Mouse (Mus musculus) midbrain, embryonic 12.5 days (tissue): ENCODE results near the gene Col6a6. TPM values are rescaled to one million over a fixed set of nuclear protein-coding genes. Genes with fewer than 3 reads are reported as not detected.

Experiments
- ATAC-seq: fragments of 200-750 bp; cut with Nextera tagmentation; 2 replicates; pipeline ENCODE4 v1.8.0; 2017; ENCODE audit warnings: low read depth, moderate TSS enrichment, moderate library complexity; ENCODE audit not compliant: low FRiP score
- H3K27ac ChIP-seq: fragments of 300-500 bp; sonication (generic); replicated peaks from 2 replicates; pipeline ENCODE4 v1.5.1; 2016; ENCODE audit warnings: mild to moderate bottlenecking
- H3K27me3 ChIP-seq: fragments of 300-500 bp; sonication (generic); 2 replicates; pipeline ENCODE4 v1.6.1; 2016; ENCODE audit warnings: mild to moderate bottlenecking
- H3K36me3 ChIP-seq: fragments of 300-500 bp; sonication (generic); 2 replicates; pipeline ENCODE4 v1.6.1; 2016
- H3K4me1 ChIP-seq: fragments of 300-500 bp; sonication (generic); 2 replicates; pipeline ENCODE4 v1.6.1; 2016
- H3K4me2 ChIP-seq: fragments of 300-500 bp; sonication (generic); replicated peaks from 2 replicates; pipeline ENCODE4 v1.6.1; 2016; ENCODE audit warnings: mild to moderate bottlenecking, moderate library complexity
- H3K4me3 ChIP-seq: fragments of 300-500 bp; sonication (generic); 2 replicates; pipeline ENCODE4 v1.5.1; 2016; ENCODE audit warnings: mild to moderate bottlenecking
- H3K9ac ChIP-seq: fragments of 300-500 bp; sonication (generic); replicated peaks from 2 replicates; pipeline ENCODE4 v1.6.1; 2016; ENCODE audit warnings: mild to moderate bottlenecking, moderate library complexity
- H3K9me3 ChIP-seq: fragments of 300-500 bp; sonication (generic); 2 replicates; pipeline ENCODE4 v1.6.1; 2016; ENCODE audit warnings: mild to moderate bottlenecking
- whole genome bisulfite sequencing: fragments of 180-500 bp; shearing (Covaris S2); methylation state at CpG from one replicate; pipeline ENCODE4 v1.1.7; 2016; 5-methylcytosine and 5-hydroxymethylcytosine counted together
- polyA plus RNA-seq: library from polyadenylated mRNA; unstranded; fragments of >200 nt; fragmentation: Nextera tagmentation; extraction: Ambion mirVana; gene quantifications from 2 replicates; pipeline ENCODE4 v1.2.1, GENCODE M21; 2016

Col6a6 gene
- polyA plus RNA-seq, 1 experiment from 2014 or later: 0.23 TPM

DNA sequence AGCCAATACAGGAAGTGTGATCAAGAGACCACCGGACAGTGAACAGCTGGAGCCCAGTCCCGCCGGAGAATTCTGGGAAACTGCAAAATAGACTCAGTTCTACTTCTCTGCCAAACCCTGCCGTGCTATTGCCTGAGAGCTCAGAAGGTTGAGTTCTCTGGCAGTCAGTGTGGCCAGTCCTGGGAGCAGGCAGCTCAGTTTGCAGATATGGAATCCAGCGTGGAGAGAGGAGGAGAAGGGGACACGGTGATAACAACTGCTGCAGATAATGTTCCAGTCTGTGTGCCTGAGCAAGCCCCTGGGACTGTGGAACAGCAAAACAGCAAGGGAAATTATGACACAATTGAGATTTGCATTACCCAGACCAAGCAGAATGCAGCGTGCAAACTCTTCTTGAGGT is 7.6 kb upstream of the Col6a6 start:
- H3K36me3 ChIP-seq: no peaks in the 10 kb centered on the region
- no peaks in the 10 kb centered on the region for H3K4me1 ChIP-seq
- H3K27ac ChIP-seq: no peak overlapping the region
- no peak overlapping the region for H3K4me2 ChIP-seq
- H3K9ac ChIP-seq: no peak overlapping the region
- no peak for ATAC-seq
- H3K4me3 ChIP-seq: no peak overlapping the region
- no peaks in the 10 kb centered on the region for H3K9me3 ChIP-seq
- H3K27me3 ChIP-seq: no peaks in the 10 kb centered on the region
- WGBS: 94% methylated on average over 7 of the region's 7 CpGs

DNA sequence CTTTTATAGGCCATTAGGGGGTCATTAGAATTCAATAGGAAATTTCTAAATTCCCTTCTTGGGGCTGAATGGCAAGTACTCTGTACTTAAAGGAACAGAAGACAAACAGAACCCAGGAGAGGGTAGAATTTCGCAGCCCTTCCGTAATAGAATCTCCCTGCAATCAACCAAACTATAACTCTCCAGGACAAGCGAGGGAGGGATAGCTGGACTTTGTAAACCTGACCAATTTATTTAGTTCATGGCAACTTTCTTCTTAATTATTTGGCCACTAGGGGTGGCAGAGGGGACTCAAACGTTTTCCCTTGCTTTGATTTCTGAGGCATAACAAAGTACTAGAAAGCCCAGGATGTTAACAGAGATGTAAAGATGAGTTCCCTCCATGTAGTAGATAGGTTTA is 6.8 kb upstream of the Col6a6 start:
- no peaks in the 10 kb centered on the region for H3K9me3 ChIP-seq
- no peak overlapping the region for H3K4me2 ChIP-seq
- H3K27me3 ChIP-seq: no peaks in the 10 kb centered on the region; the same call in 1 of the 2 replicates
- H3K4me3 ChIP-seq: no peak overlapping the region
- H3K36me3 ChIP-seq: no peaks in the 10 kb centered on the region
- no peak overlapping the region for H3K9ac ChIP-seq
- no peak overlapping the region for H3K27ac ChIP-seq
- WGBS: 55% methylated on average over 4 of the region's 4 CpGs
- no peaks in the 10 kb centered on the region for H3K4me1 ChIP-seq
- no peak for ATAC-seq

DNA sequence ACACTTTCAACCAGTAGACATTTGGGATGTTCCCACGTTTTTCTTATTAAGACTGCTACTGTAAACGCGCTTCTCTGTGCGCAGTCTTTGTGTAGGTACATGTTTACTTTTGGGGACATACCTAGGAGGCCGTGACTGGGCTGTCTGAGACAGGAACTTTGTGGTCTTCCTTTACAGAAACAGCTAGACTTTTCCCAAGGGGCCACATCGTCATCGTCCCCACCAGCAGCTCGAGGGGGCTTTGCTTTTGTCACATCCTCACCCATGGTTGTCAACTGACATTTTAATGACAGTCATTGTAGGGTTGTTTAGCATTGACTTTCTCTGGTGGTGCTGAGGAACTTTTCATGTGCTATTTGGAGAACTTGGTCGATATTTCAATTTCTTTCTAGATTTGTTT is 3.3 kb upstream of the Col6a6 start:
- H3K36me3 ChIP-seq: no peaks in the 10 kb centered on the region
- peaks cover 19% of the 10 kb centered on the region; the same call in 1 of the 2 replicates for H3K27me3 ChIP-seq
- H3K27ac ChIP-seq: no peak overlapping the region
- H3K4me3 ChIP-seq: no peak overlapping the region
- ATAC-seq: no peak
- no peak overlapping the region for H3K4me2 ChIP-seq
- no peak overlapping the region for H3K9ac ChIP-seq
- H3K4me1 ChIP-seq: peaks cover 6% of the 10 kb centered on the region; the same call in 1 of the 2 replicates
- no peaks in the 10 kb centered on the region for H3K9me3 ChIP-seq
- WGBS: 92% methylated on average over 9 of the region's 9 CpGs

DNA sequence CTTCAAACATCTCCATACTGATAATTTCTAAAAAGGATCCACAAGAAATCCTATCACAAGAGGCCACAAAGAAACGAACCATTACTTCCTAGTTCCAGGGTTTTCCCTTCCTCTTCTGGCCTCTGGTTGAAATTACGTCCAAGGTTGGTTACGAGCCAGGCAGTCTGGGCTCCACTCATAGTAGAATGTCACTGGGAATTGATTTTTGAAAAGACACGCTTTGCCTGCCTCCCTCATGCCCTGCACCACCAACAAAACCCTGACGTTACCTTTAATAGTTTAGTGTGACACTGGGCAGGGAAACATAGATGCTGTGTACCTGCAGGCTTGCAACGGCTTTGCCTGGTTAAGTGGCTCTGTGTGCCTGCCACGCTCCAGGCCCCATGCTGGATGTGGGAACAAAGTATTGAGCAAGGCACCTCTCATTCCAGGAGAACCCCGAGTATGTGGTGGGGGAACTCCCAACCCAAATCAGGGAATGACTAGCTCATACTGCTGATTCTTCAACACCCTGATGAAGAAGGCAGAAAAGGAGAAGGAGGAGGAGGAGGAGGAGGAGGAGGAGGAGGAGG is 798 bp downstream of the Col6a6 start:
- no peaks in the 10 kb centered on the region for H3K9me3 ChIP-seq
- no peak overlapping the region for H3K9ac ChIP-seq
- WGBS: 79% methylated on average over 8 of the region's 8 CpGs

DNA sequence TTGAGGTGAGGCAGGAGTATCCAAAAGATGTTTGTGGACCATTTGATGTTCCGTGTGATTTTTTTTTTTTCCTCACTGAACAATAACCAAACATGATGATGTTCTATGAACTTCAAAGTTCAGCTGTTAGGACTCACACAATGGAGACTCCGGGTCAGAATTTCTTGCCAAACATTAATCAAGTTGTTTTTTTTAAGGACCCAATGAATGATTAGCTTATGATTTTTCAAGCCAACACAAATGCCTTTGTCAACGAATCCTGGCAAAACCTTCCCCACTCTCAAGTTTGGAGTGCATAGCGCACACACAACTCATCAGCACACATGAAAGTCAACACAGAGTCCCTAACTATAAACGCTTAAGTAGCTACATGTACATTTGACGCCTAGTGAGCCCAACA is 7.2 kb downstream of the Col6a6 start:
- no peak overlapping the region for H3K4me3 ChIP-seq
- no peak overlapping the region for H3K27ac ChIP-seq
- H3K9ac ChIP-seq: no peak overlapping the region
- no peaks in the 10 kb centered on the region for H3K36me3 ChIP-seq
- H3K4me1 ChIP-seq: no peaks in the 10 kb centered on the region
- ATAC-seq: no peak
- WGBS: 92% methylated on average over 6 of the region's 6 CpGs
- H3K9me3 ChIP-seq: no peaks in the 10 kb centered on the region
- no peaks in the 10 kb centered on the region for H3K27me3 ChIP-seq
- no peak overlapping the region for H3K4me2 ChIP-seq

More for the DNA sequence above, 798 bp downstream of the Col6a6 start:
- H3K4me3 ChIP-seq: no peak overlapping the region
- H3K27ac ChIP-seq: no peak overlapping the region
- peaks cover 6% of the 10 kb centered on the region; the same call in 1 of the 2 replicates for H3K4me1 ChIP-seq
- ATAC-seq: no peak
- no peak overlapping the region for H3K4me2 ChIP-seq
- H3K36me3 ChIP-seq: no peaks in the 10 kb centered on the region
- H3K27me3 ChIP-seq: peaks cover 19% of the 10 kb centered on the region; the same call in 1 of the 2 replicates

DNA sequence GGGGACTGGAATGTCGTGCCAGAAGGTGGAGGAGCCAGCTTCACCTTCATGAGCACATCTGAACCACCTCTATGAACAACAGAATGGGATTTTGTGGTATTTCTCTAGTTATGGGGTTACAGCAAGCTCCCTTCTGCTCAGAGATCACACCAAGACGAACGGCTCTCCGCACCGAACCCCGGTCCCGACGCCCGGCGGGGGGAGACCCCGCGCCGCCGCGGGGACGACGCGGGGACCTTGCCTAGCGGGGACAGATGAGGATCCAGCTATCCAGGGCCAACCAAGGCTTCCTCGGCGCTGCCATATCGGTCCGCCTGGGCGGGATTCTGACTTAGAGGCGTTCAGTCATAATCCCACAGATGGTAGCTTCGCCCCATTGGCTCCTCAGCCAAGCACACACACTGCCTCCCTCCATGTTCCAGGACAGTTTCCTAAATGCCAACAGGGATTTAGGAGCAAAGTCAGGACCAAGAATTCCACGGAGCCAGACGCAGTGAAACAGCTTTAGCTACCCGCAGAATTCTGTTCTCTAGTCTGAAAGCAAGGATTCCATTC is 8.7 kb downstream of the Col6a6 start:
- Histone ChIP-seq H3K27me3 (no peaks in the 10 kb centered on the region), H3K36me3 (no peaks in the 10 kb centered on the region), H3K9ac (no peak overlapping the region), H3K9me3 (no peaks in the 10 kb centered on the region), H3K4me3 (no peak overlapping the region), H3K4me1 (no peaks in the 10 kb centered on the region), H3K27ac (no peak overlapping the region), H3K4me2 (no peak overlapping the region)
- no peak for ATAC-seq
- WGBS: 75% methylated on average over 29 of the region's 29 CpGs

DNA sequence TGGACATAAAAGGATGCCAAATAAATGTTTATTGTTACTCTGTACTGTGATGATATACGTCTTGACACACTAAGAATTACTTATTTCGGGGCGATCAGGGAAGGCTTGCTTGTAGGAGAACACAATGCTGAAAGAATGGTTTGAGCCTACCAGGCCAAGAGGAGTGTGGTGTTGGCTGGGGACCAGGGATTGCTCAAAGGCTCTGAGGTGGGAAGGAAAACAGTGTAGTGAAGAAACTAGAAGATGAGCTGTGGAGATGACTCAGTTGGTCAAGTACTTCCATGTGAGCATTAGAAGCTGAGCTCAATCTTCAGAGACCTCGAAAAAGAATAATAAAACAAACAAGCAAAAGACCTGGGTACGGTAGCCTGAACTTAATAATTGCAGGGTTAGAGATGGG is 13.5 kb downstream of the Col6a6 start:
- no peak for ATAC-seq
- Histone ChIP-seq H3K36me3 (no peaks in the 10 kb centered on the region), H3K4me1 (0 out of 2 replicates have a peak, but pooled peaks cover 2% of the 10 kb centered on the region), H3K4me3 (no peak overlapping the region), H3K9ac (no peak overlapping the region), H3K27ac (no peak overlapping the region), H3K4me2 (no peak overlapping the region), H3K9me3 (no peaks in the 10 kb centered on the region), H3K27me3 (no peaks in the 10 kb centered on the region)
- 87% methylated on average over 5 of the region's 5 CpGs for WGBS

DNA sequence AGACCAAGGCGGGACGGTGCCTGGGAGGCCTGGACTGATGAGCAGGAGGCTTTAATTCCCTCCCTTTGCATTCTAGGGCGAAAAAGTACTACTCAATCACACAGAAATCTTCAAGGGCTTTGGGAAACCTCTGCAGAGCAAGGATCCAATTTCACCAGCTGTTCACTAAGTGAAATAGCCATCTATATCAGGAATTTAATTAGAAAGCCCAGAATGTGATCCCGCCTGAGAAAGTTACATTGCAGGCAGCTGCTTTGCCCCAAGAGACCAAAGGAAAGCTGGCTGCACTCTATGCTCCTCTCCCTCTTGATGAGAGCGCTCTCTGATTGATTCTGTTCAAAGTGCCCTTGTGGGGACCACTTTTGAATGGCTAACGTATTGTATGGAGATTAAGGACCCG is 16.5 kb downstream of the Col6a6 start:
- Histone ChIP-seq H3K4me3 (no peak overlapping the region), H3K4me1 (0 out of 2 replicates have a peak, but pooled peaks cover 2% of the 10 kb centered on the region), H3K27me3 (no peaks in the 10 kb centered on the region), H3K9me3 (no peaks in the 10 kb centered on the region), H3K27ac (no peak overlapping the region), H3K36me3 (no peaks in the 10 kb centered on the region), H3K4me2 (no peak overlapping the region), H3K9ac (no peak overlapping the region)
- WGBS: 53% methylated on average over 7 of the region's 7 CpGs
- ATAC-seq: no peak

DNA sequence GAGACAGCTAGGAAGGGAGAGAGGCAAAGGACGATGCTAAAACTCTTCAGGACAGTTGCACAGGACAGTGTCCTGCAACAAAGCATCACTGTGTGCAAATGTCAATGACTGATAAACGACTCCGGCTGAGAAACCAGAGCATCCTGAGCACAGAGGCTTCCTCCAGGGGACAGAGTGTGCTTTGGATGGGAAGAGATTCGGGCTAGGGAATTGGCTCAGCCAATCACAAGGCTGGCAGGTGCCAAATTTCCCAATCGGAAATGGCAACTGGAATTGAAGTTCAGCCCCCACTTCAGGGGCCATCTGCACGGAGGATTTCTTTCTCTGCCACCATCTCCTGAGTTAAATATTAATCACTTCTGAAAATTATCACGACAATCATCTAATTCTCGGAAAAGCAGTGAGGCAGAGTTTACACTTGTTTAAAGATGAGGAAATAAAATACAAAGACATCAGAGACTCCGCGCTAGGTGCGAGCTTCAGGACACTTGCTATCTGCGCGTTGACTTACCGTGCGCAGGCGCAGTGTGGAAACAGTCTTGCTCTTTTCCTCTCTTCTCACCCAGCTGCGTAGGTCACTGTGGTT is 18.9 kb downstream of the Col6a6 start:
- H3K36me3 ChIP-seq: no peaks in the 10 kb centered on the region
- no peak overlapping the region for H3K4me3 ChIP-seq
- no peaks in the 10 kb centered on the region for H3K27me3 ChIP-seq
- no peak overlapping the region for H3K4me2 ChIP-seq
- H3K9me3 ChIP-seq: no peaks in the 10 kb centered on the region
- no peak overlapping the region for H3K27ac ChIP-seq
- ATAC-seq: no peak
- no peak overlapping the region for H3K9ac ChIP-seq
- WGBS: 87% methylated on average over 17 of the region's 17 CpGs
- H3K4me1 ChIP-seq: 0 out of 2 replicates have a peak, but pooled peaks cover 2% of the 10 kb centered on the region

DNA sequence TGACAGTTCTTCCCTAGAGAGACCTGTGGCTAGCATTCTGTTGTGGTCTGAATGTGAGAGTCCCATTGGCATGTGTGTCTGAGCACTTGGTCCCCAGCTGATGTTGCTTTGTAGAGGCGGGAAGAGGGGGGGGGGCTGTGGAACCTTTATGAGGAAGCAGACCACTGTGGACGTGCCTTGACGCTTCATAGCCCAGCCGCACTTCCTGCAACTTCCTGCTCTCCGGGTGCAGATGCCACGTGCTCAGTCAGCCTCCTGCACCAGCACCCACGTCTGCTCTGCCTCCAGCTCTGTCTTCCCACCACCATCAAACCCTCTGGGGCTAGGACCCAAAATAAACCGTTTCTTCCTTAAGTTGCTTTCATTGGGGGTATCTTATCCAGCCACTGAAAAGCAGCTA is 24.5 kb downstream of the Col6a6 start:
- Histone ChIP-seq H3K9me3 (no peaks in the 10 kb centered on the region), H3K4me3 (no peak overlapping the region), H3K27me3 (no peaks in the 10 kb centered on the region), H3K4me2 (no peak overlapping the region), H3K36me3 (no peaks in the 10 kb centered on the region), H3K9ac (no peak overlapping the region), H3K27ac (no peak overlapping the region), H3K4me1 (no peaks in the 10 kb centered on the region)
- WGBS: 88% methylated on average over 8 of the region's 8 CpGs
- ATAC-seq: no peak

DNA sequence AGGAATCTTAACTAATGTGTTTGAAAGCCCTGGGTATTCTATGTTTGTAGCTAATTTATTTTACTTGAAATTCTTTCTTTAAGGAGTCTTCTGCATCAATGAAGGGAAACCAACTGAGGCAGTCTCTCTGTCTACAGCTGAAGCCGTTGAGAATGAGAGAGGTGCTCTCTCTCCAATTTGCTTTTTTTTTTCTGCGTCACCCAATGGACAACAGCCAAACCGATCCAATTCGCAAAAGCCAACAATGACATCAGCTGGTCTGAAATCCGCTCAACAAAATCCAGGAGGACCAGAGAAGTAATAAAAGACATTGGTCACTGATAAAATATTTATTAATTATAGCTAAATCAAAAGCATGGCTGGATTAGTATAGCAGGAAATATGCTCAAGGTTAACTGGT is 26.5 kb downstream of the Col6a6 start:
- Histone ChIP-seq H3K9me3 (no peaks in the 10 kb centered on the region), H3K27ac (no peak overlapping the region), H3K27me3 (no peaks in the 10 kb centered on the region), H3K4me1 (peaks cover 3% of the 10 kb centered on the region; the same call in 1 of the 2 replicates), H3K4me3 (no peak overlapping the region), H3K36me3 (no peaks in the 10 kb centered on the region), H3K9ac (no peak overlapping the region), H3K4me2 (no peak overlapping the region)
- 90% methylated on average over 5 of the region's 5 CpGs for WGBS
- ATAC-seq: no peak

DNA sequence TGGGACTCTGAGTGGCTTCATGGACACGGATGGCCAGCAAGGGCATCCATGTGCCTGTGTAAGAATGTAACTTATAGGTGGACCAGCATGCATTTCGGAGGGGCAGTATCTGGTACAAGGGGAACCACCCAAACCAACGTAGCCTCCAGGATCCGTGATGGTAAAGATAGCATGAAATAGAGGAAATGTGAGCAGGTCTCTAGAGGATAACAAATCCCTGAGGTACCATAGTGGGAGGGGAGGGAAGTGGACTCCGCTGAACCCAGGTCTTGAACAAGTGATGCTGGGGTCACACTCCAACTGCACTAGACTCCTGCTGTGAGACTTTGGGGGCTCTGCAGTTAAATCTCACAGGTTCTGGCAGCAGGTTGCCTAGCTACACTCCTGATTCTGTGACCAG is 27.7 kb downstream of the Col6a6 start:
- ATAC-seq: no peak
- Histone ChIP-seq H3K9ac (no peak overlapping the region), H3K4me3 (no peak overlapping the region), H3K4me2 (no peak overlapping the region), H3K27ac (no peak overlapping the region), H3K27me3 (no peaks in the 10 kb centered on the region), H3K4me1 (peaks cover 6% of the 10 kb centered on the region; the same call in 1 of the 2 replicates), H3K36me3 (no peaks in the 10 kb centered on the region), H3K9me3 (no peaks in the 10 kb centered on the region)
- WGBS: 88% methylated on average over 5 of the region's 5 CpGs
